Mouse (Mus musculus): ENCODE results near the gene Mcpt2. TPM values are rescaled to one million over a fixed set of nuclear protein-coding genes. Genes with fewer than 3 reads are reported as not detected.
"Not testable (repeated sequence)": the region's sequence is repeated elsewhere in the genome, so short reads cannot be mapped to it uniquely, and the experiment has no call there.

Gene Mcpt2
- total and polyA plus RNA-seq, 2 experiments from 2014 or later, result not detected

- Histone ChIP-seq H3K4me2 (ENCODE audit: low read depth, low read length) (no peak overlapping the region), H3K4me3 (ENCODE audit: low read length) (no peak overlapping the region), H3K36me3 (ENCODE audit: insufficient read depth, low read length) (no peaks in the 10 kb centered on the region), H3K27ac (no peak overlapping the region), H3K27me3 (ENCODE audit: insufficient read depth, low read length) (no peaks in the 10 kb centered on the region), H3K4me1 (ENCODE audit: insufficient read depth, low read length) (no peaks in the 10 kb centered on the region), H3K9me3 (ENCODE audit: low read length) (no peaks in the 10 kb centered on the region), H3K9ac (replicated peaks; ENCODE audit: low read length) (no peak overlapping the region)
- no peak for DNase-seq (ENCODE audit: low spot score)
- WGBS, result 74% methylated on average over 2 of the region's 2 CpGs
- no peak for ATAC-seq
- TF ChIP-seq CTCF (IDR thresholded peaks at IDR 0.05; ENCODE audit: low read depth), result no peak
Observed at GRCm38 (mm10) chr14:56034433-56034832, 7.4 kb upstream of the Mcpt2 start.

DNA sequence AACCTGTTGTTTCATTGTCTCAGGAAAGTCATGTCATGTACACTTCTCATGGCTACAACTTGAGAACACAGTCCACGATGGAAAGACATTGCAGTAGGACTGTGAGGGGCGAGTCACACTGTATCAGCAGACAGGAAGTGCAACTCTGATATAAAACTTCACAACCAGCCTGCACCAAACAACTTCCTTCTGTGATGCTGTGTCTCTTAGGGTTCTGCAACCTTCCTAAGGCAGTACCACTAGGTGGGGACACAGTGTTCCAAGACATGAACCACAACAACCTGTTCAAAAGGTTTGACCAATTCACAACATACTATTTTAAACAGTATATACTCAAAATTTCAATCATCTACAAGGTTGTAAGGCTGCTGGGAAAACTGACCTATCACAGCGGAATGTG is 13.6 kb downstream of the Mcpt2 start:
- no peaks in the 10 kb centered on the region for H3K4me1 ChIP-seq (ENCODE audit: insufficient read depth, low read length)
- ATAC-seq (no peak), DNase-seq (ENCODE audit: low spot score) (no peak)
- H3K9ac ChIP-seq (replicated peaks; ENCODE audit: low read length), result no peak overlapping the region
- H3K36me3 ChIP-seq (ENCODE audit: insufficient read depth, low read length), result no peaks in the 10 kb centered on the region
- no peak overlapping the region for H3K27ac ChIP-seq
- H3K4me3 ChIP-seq (ENCODE audit: low read length), result no peak overlapping the region
- no peak overlapping the region for H3K4me2 ChIP-seq (ENCODE audit: low read depth, low read length)
- H3K27me3 ChIP-seq (ENCODE audit: insufficient read depth, low read length), result no peaks in the 10 kb centered on the region
- TF ChIP-seq CTCF (IDR thresholded peaks at IDR 0.05; ENCODE audit: low read depth), result no peak
- no peaks in the 10 kb centered on the region for H3K9me3 ChIP-seq (ENCODE audit: low read length)
- WGBS, result 86% methylated on average over 3 of the region's 3 CpGs

- ATAC-seq (no peak), DNase-seq (ENCODE audit: low spot score) (no peak)
- 85% methylated on average over 4 of the region's 4 CpGs for WGBS
- H3K4me2 ChIP-seq (ENCODE audit: low read depth, low read length), result no peak overlapping the region
- no peak overlapping the region for H3K27ac ChIP-seq
- no peak overlapping the region for H3K4me3 ChIP-seq (ENCODE audit: low read length)
- no peaks in the 10 kb centered on the region for H3K27me3 ChIP-seq (ENCODE audit: insufficient read depth, low read length)
- no peak overlapping the region for H3K9ac ChIP-seq (replicated peaks; ENCODE audit: low read length)
- H3K9me3 ChIP-seq (ENCODE audit: low read length), result no peaks in the 10 kb centered on the region
- H3K36me3 ChIP-seq (ENCODE audit: insufficient read depth, low read length), result no peaks in the 10 kb centered on the region
- H3K4me1 ChIP-seq (ENCODE audit: insufficient read depth, low read length), result no peaks in the 10 kb centered on the region
- TF ChIP-seq CTCF (IDR thresholded peaks at IDR 0.05; ENCODE audit: low read depth), result no peak
Observed at GRCm38 (mm10) chr14:56057722-56058121, 15.9 kb downstream of the Mcpt2 start.

DNA sequence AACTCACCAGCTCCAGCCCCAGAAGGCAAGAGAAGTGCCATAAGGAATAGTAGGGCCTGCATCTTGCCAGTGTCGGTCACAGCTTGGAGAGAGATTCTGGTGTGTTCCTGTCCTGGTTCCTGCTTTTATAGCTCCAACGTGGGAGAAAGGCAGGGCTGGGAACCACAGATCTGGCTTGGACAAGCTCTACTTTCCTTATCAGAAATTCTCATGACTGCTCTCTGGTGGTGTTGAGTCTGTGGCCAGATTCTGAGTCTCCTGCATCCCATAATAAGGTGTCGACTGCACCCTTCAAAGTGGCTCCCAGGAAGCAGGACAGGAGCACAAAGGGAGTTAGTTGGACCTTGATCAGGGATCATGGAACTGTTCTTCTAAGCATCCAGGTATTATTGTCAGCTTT is 20.4 kb downstream of the Mcpt2 start, which contains the start of gene Mcpt4:
TSS of gene Mcpt4 (minus strand) at position 101 of the 400 bp plus-strand sequence.
- DNase-seq (ENCODE audit: low spot score); H3K27ac ChIP-seq; H3K4me3 ChIP-seq (ENCODE audit: low read length); H3K9ac ChIP-seq (replicated peaks; ENCODE audit: low read length); H3K27me3 ChIP-seq (ENCODE audit: insufficient read depth, low read length); H3K36me3 ChIP-seq (ENCODE audit: insufficient read depth, low read length); H3K4me2 ChIP-seq (ENCODE audit: low read depth, low read length); H3K9me3 ChIP-seq (ENCODE audit: low read length); H3K4me1 ChIP-seq (ENCODE audit: insufficient read depth, low read length); ATAC-seq: not testable (repeated sequence)
- 77% methylated on average over 3 of the region's 3 CpGs for WGBS

- TF ChIP-seq CTCF (IDR thresholded peaks at IDR 0.05; ENCODE audit: low read depth), result no peak
- no peak overlapping the region for H3K27ac ChIP-seq
- H3K9me3 ChIP-seq (ENCODE audit: low read length), result no peaks in the 10 kb centered on the region
- DNase-seq (ENCODE audit: low spot score), result no peak
- H3K4me1 ChIP-seq (ENCODE audit: insufficient read depth, low read length), result no peaks in the 10 kb centered on the region
- H3K36me3 ChIP-seq (ENCODE audit: insufficient read depth, low read length), result no peaks in the 10 kb centered on the region
- no peak overlapping the region for H3K4me2 ChIP-seq (ENCODE audit: low read depth, low read length)
- 44% methylated on average over 4 of the region's 4 CpGs for WGBS
- no peaks in the 10 kb centered on the region for H3K27me3 ChIP-seq (ENCODE audit: insufficient read depth, low read length)
- H3K9ac ChIP-seq (replicated peaks; ENCODE audit: low read length), result no peak overlapping the region
- no peak overlapping the region for H3K4me3 ChIP-seq (ENCODE audit: low read length)
- no peak for ATAC-seq
Observed at GRCm38 (mm10) chr14:56082016-56082415, 40.2 kb downstream of the Mcpt2 start.

- no peak for ATAC-seq
- no peak for TF ChIP-seq CTCF (IDR thresholded peaks at IDR 0.05; ENCODE audit: low read depth)
- no peak for DNase-seq (ENCODE audit: low spot score)
Observed at GRCm38 (mm10) chr14:56085167-56085566, 43.3 kb downstream of the Mcpt2 start, which contains the start of gene Mcpt8. Mcpt8 (minus strand) TSS chr14:56085273.

DNA sequence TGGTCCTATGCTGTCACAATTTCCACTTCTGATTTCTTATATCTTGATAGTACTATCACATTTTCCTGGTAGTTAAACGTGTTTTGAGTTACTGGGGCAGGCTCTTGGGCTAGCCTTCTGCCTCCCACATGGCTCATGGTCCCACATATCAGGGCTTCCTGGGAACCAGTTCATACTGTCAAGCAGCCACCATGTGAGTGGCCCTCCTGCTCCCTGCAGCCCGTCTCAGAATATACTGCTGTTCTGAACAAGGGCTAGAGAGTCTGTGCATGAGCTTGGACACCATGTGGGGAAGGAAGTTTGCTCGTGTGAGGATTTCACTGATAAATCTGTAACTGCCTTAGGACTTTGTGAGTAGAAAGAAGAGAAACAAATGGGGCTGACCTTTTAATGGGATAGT is 44.9 kb downstream of the Mcpt2 start:
- Histone ChIP-seq H3K9ac (replicated peaks; ENCODE audit: low read length) (no peak overlapping the region), H3K9me3 (ENCODE audit: low read length) (no peaks in the 10 kb centered on the region), H3K4me3 (ENCODE audit: low read length) (no peak overlapping the region), H3K27me3 (ENCODE audit: insufficient read depth, low read length) (no peaks in the 10 kb centered on the region), H3K27ac (no peak overlapping the region), H3K4me2 (ENCODE audit: low read depth, low read length) (no peak overlapping the region), H3K36me3 (ENCODE audit: insufficient read depth, low read length) (no peaks in the 10 kb centered on the region), H3K4me1 (ENCODE audit: insufficient read depth, low read length) (no peaks in the 10 kb centered on the region)
- no peak for ATAC-seq
- WGBS, result 77% methylated on average over 3 of the region's 3 CpGs
- TF ChIP-seq CTCF (IDR thresholded peaks at IDR 0.05; ENCODE audit: low read depth), result no peak
- no peak for DNase-seq (ENCODE audit: low spot score)

More at GRCm38 (mm10) chr14:56085167-56085566, 43.3 kb downstream of the Mcpt2 start, which contains the start of gene Mcpt8:
- H3K4me2 ChIP-seq (ENCODE audit: low read depth, low read length), result no peak within 1 kb of the TSS
- H3K27ac ChIP-seq, result no peak within 1 kb of the TSS
- 100% methylated on average over 2 of the region's 2 CpGs for WGBS
- H3K36me3 ChIP-seq (ENCODE audit: insufficient read depth, low read length), result no peaks in the 10 kb centered on the region
- no peaks in the 10 kb centered on the region for H3K27me3 ChIP-seq (ENCODE audit: insufficient read depth, low read length)
- H3K4me1 ChIP-seq (ENCODE audit: insufficient read depth, low read length), result no peaks in the 10 kb centered on the region
- no peak within 1 kb of the TSS for H3K9ac ChIP-seq (replicated peaks; ENCODE audit: low read length)
- H3K9me3 ChIP-seq (ENCODE audit: low read length), result no peaks in the 10 kb centered on the region
- H3K4me3 ChIP-seq (ENCODE audit: low read length), result no peak within 1 kb of the TSS
